Mouse (Mus musculus): ENCODE measurements around the gene Rad54l. TPM values are rescaled to one million over a fixed set of nuclear protein-coding genes. Genes with fewer than 3 reads are reported as not detected.

Gene Rad54l
- total and polyA plus RNA-seq, 3 experiments, result 29.4 to 44.0 TPM; not detected in 1

DNA sequence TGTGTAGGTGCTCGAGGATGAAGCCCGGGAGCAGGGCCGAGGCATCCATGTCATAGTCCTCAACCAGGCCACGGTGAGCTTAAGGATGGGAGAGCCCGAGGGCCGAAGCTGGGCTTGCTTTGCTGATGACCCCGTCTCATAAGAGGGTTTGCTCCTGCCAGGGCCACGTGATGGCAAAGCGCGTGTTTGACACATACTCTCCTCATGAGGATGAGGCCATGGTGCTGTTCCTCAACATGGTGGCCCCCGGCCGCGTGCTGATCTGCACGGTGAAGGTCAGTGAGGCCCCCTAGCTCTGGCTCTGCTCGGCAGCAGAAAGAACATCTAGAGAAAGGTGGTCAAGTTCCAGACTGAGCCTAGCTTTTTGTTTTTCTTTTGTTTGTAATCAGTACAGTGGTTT is 29.2 kb upstream of the Rad54l start (continued):
- TF ChIP-seq MYC (IDR thresholded peaks at IDR 0.05; ENCODE audit: low read depth, low read length), result no peak
- TF ChIP-seq BHLHE40 (IDR thresholded peaks at IDR 0.05; ENCODE audit: borderline replicate concordance, low read depth, low read length), result no peak
- TF ChIP-seq USF2 (IDR thresholded peaks at IDR 0.05; ENCODE audit: borderline replicate concordance in 1 of 2, insufficient read depth in 1 of 2, low read depth in 1 of 2, low read length in 2 of 2), result no peak

DNA sequence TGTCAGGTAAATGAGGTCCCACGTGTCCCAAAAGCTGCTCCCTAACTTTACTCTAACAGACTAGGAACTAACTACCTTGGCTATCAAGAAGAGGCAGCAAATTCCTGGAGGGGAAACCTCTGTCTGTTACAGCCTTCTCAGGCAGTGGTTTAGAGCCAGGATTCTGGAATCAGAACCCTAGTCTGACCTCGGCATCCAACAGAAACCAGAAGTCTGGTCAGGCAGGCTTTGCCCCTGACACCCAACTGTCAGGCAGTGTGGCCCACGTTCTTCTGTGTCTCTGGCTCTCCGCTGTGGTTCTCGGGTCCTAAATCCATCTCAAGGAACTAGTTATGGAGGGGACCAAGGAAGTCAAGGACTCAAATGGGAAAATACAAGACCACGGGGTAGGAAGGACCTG is 27.7 kb upstream of the Rad54l start, which contains the start of gene Lurap1:
Lurap1 (minus strand) TSS at position 101 of the 400 bp plus-strand sequence.
- Histone ChIP-seq H3K27me3 (ENCODE audit: control insufficient read depth in 1 of 2, insufficient read depth in 2 of 2, low read length in 2 of 2) (no peaks in the 10 kb centered on the region), H3K27ac (ENCODE audit: control insufficient read depth, low read depth, low read length) (peak within 1 kb of the TSS; percentile 67), H3K36me3 (ENCODE audit: control insufficient read depth in 1 of 2, insufficient read depth in 2 of 2, low read length in 2 of 2) (peaks cover 4 to 5% of the 10 kb centered on the region in 2 experiments), H3K4me3 (ENCODE audit: control insufficient read depth in 1 of 2, insufficient read depth in 1 of 2, low read depth in 2 of 2, low read length in 2 of 2) (peak within 1 kb of the TSS; percentile 90 to 98), H3K4me1 (ENCODE audit: control insufficient read depth in 1 of 2, insufficient read depth in 2 of 2, low read length in 2 of 2) (peaks cover 0 to 10% of the 10 kb centered on the region in 2 experiments; a peak in 2 of 4 replicates), H3K9me3 (replicated peaks; ENCODE audit: insufficient read depth, low read length) (no peaks in the 10 kb centered on the region), H3K79me2 (ENCODE audit: control insufficient read depth, insufficient read depth, low read length, poor library complexity) (peaks cover 14% of the 10 kb centered on the region), H3K9ac (ENCODE audit: control insufficient read depth, low read depth, low read length, poor library complexity, severe bottlenecking) (peak within 1 kb of the TSS; percentile 94)
- TF ChIP-seq MEF2A (IDR thresholded peaks at IDR 0.05; ENCODE audit: extremely low read depth, insufficient replicate concordance, low read depth, low read length, poor library complexity, severe bottlenecking), result no peak
- no peak for TF ChIP-seq MXI1 (IDR thresholded peaks at IDR 0.05; ENCODE audit: low read depth, low read length)
- TF ChIP-seq USF2 (IDR thresholded peaks at IDR 0.05; ENCODE audit: borderline replicate concordance in 1 of 2, insufficient read depth in 1 of 2, low read depth in 1 of 2, low read length in 2 of 2), result no peak
- TF ChIP-seq POLR2A (IDR thresholded peaks at IDR 0.05; ENCODE audit: control insufficient read depth in 1 of 2, insufficient read depth in 1 of 2, low read depth in 1 of 2, low read length in 2 of 2, poor library complexity in 1 of 2), result no peak
- no peak for TF ChIP-seq ELF1 (IDR thresholded peaks at IDR 0.05; ENCODE audit: low read depth, low read length)
- no peak for TF ChIP-seq ZNF384 (IDR thresholded peaks at IDR 0.05; ENCODE audit: low read depth, low read length)
- TF ChIP-seq MYC (IDR thresholded peaks at IDR 0.05; ENCODE audit: low read depth, low read length), result no peak
- no peak for TF ChIP-seq ETS1 (IDR thresholded peaks at IDR 0.05; ENCODE audit: low read depth, low read length)
- no peak for TF ChIP-seq JUND (IDR thresholded peaks at IDR 0.05; ENCODE audit: low read depth, low read length)
- no peak for TF ChIP-seq RAD21 (IDR thresholded peaks at IDR 0.05; ENCODE audit: low read depth, low read length)
- no peak for TF ChIP-seq GATA1 (IDR thresholded peaks at IDR 0.05; ENCODE audit: low read depth, low read length)
- TF ChIP-seq EP300 (IDR thresholded peaks at IDR 0.05; ENCODE audit: low read depth in 1 of 2, low read length in 2 of 2), result no peak
- TF ChIP-seq MAFK (IDR thresholded peaks at IDR 0.05; ENCODE audit: borderline replicate concordance, low read depth, low read length), result no peak
- TF ChIP-seq GABPA (IDR thresholded peaks at IDR 0.05; ENCODE audit: low read depth, low read length), result no peak
- no peak for TF ChIP-seq USF1 (IDR thresholded peaks at IDR 0.05; ENCODE audit: low read depth, low read length)
- TF ChIP-seq TAL1 (IDR thresholded peaks at IDR 0.05; ENCODE audit: low read length), result no peak
- no peak for TF ChIP-seq ZC3H11A (IDR thresholded peaks at IDR 0.05; ENCODE audit: low read depth, low read length)
- no peak for DNase-seq (ENCODE audit: low read depth, low spot score)

All from MEL (cell line).